Mouse (Mus musculus): ENCODE measurements at regions not wholly inside any gene's neighbourhood (a gene's known extent, or its start where the extent isn't known, plus 50 kb on each side); places are given as distances from the start of the nearest gene placed in this dataset.

GRCm38 (mm10) chrX:10770575-10770974, 55.8 kb downstream of the Mid1ip1 start:
- no peak for DNase-seq (ENCODE audit: low spot score)

DNA sequence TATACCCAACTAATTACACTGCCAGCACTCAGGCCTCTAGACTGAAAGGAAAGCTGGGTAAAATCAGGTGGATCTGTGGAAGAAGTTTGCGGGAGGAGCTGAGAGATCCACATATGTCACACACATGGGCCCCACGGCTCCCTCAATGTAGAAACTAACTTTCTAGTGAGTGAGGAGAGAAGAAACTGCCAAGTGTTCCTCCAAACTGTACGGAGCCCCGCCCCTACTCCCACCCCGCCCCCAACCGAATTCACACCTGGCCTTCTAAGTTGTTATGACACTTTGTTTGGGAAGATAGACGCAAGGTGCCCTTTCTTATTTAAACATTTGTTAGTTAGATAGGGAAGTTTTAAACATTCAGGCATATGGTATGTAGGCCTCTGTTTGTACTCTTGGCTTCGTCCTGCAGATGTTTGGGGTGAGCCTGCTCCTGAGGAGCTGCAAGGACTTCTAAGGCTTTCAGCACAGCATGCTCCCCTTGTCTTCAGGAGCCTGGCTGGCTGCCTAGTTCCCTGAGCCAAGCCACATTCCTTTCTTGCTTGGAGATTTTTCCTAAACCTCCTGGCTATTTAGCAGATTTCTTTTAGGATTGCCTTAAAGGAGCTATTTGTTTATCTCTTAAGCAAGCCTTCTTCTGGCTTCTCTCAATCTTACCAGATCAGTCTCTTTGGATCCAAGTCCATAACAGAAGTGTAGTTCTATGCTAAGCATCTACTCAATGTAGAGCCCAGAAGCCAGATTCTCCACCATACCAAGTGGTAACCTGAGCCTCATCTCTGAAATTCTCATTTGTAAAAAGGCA, 61.1 kb downstream of the Mid1ip1 start:
- no peak for DNase-seq (ENCODE audit: low spot score)

GRCm38 (mm10) chrX:10776516-10776818, 61.7 kb downstream of the Mid1ip1 start:
- DNase-seq (ENCODE audit: low spot score): no peak

- no peak for DNase-seq (ENCODE audit: low spot score)
Measured at GRCm38 (mm10) chrX:10778014-10778413, 63.2 kb downstream of the Mid1ip1 start.

GRCm38 (mm10) chrX:10786359-10786758, 71.5 kb downstream of the Mid1ip1 start:
- DNase-seq (ENCODE audit: low spot score): no peak

GRCm38 (mm10) chrX:10787057-10787456, 72.2 kb downstream of the Mid1ip1 start:
- no peak for DNase-seq (ENCODE audit: low spot score)

- no peak for DNase-seq (ENCODE audit: low spot score)
Measured at GRCm38 (mm10) chrX:10820313-10820920, 105.6 kb downstream of the Mid1ip1 start.

DNA sequence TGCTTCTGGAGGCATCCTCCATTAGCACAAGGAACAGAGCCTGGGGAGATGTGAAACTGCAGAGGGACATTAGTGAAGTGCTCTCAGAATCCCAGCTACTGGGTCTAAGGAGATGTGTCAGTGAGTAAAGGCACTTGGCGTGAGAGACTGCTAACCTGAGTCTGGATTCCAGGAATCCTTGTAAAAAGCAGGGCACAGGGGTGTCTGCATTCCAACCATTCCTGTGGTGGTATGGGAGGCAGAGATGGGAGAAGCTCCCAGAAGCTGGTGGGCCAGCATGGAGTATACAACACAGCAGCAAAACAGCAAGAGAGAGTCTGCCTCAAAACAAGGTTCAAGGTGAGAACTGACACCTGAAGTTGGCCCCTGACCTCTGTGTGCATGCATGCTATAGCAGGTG, 118.9 kb downstream of the Mid1ip1 start:
- no peak for DNase-seq (ENCODE audit: low spot score)

DNA sequence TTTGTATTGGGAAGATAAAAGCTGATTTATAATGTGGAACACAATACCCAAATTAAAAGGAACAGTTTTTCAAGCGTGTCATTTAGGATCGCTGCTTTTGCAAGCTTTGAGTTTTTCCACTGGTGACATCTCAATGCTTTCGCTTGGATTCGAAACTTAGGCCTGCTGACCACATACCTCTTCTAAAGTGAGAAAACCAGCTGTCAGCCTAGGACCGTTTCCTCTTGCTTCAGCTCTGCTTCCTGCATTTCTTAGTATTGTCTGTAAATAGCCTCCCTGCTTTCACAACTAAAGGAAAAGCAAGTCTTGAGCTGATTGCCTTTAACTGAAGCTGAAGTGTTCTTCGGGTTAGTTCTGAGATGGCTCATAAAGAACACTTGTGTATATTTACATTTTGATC, 142.3 kb downstream of the Mid1ip1 start:
- DNase-seq (ENCODE audit: low spot score): no peak

GRCm38 (mm10) chrX:10857668-10858067, 142.9 kb downstream of the Mid1ip1 start:
- no peak for DNase-seq (ENCODE audit: low spot score)

DNA sequence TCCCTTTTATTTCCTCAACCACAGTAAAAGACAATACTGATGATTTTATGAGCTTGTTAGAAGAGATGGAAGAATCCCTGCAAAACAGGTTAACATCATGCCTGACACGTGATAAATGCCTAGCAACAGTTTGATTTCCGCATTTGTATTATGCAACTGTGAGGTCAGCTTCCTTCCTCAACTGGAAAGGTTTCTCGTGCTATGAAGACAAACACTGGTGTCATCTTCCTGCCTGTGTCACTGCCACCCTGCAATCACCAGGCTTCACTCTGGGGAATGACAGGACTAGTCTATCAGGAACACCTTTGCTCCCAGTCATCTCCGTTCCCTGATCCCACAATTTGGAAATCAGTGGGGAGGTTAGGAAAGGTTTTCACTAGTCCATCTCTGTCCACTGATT, 156.8 kb downstream of the Mid1ip1 start:
- DNase-seq (ENCODE audit: low spot score): no peak

- peak; percentile 44 for DNase-seq (ENCODE audit: low spot score)
Measured at GRCm38 (mm10) chrX:10877856-10878255, 163.0 kb downstream of the Mid1ip1 start.

DNA sequence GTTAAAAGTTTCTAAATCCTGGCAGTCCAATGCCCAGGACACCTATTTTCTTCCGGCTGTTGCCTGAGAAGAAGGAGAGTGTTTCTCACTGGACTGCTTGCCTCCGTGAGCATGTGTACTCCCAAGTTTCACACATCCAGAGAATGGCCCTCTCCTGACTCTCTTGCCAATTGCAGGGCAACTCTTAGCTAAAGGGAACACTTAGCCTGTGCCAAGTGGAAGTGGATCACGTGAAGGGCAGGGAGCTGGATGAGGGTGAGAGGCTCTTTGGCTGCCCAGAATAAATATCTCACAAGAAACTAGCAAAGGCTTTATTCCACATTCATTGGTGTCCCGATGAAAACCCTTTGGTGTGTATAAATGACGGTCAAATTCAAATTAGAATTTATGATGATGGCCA, 164.1 kb downstream of the Mid1ip1 start:
- no peak for DNase-seq (ENCODE audit: low spot score)

- no peak for DNase-seq (ENCODE audit: low spot score)
Measured at GRCm38 (mm10) chrX:10883729-10884464, 169.1 kb downstream of the Mid1ip1 start.

DNA sequence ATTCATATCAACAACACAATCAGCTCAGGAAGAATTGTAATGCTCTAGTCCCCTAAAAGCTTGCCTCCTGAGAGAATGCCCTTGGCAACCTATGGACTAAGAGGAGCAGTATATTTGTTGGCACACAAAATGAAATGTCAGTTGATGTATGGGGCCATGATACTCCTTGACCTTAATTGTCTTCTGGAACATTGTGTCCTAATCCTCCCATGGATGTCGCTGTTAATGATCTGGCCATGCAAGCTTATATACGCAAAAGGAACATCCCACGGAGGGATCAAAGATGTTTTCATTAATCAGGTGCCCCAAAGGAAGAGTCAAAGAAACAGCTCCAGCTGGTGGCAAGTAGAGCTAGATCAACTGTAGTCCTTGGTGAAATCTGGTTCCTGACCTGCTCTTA, 178.0 kb downstream of the Mid1ip1 start:
- DNase-seq (ENCODE audit: low spot score): no peak

DNA sequence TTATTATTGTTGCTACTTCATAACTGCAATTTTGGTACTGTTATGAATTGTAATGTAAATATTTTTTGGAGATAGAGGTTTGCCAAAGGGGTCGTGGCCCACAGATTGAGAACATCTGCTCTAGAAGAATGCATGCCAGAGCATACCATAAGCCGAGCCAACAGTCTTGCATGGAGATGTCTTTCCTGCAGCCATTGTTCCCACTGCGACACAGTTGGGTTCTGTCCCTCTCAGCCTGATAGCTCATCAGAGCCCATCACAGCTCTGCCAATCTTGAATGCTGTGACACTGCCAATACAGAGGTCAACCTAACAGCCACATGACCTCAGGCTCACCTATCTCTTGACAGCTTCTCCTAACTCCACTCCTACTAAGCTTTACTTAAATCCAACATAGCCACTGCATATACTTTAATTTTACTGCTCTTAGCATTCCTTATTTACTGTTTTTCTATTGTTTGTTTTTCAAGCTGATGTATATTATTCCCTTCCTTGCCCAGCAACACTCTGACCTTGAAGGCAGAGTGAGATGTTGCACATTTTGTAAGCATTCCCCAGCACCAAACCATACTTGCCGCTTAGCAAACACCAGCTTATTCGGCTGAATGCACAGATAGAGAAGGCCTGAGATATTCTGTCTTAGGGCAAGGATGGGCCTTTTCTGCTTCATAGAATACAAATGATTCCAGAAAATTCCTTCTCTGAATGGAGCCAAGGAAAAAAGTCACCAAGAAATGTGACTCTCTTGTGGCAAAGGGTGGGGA, 181.6 kb downstream of the Mid1ip1 start:
- DNase-seq (ENCODE audit: low spot score): no peak

- DNase-seq (ENCODE audit: low spot score): no peak
Measured at GRCm38 (mm10) chrX:10902686-10903085, 187.9 kb downstream of the Mid1ip1 start.

DNA sequence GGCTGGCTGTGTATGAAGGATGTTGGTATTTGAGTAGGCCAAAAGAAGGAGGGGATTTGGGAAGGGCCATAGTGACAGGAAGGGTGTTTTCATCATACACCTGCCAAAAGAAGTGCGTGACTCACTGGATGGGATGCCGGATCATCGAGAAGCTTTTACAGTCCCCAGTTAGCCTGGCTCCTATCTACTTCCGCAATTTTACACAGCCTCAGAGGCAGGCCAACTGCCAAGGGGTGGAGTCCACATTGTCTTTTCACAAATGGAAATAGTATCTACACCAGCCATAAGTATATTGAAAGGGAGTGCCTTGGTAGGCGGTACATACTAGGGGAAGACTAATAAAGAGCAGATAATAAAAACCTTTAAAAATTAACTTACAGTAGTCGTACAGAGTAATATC, 189.3 kb downstream of the Mid1ip1 start:
- peak; percentile 20 for DNase-seq (ENCODE audit: low spot score)

DNA sequence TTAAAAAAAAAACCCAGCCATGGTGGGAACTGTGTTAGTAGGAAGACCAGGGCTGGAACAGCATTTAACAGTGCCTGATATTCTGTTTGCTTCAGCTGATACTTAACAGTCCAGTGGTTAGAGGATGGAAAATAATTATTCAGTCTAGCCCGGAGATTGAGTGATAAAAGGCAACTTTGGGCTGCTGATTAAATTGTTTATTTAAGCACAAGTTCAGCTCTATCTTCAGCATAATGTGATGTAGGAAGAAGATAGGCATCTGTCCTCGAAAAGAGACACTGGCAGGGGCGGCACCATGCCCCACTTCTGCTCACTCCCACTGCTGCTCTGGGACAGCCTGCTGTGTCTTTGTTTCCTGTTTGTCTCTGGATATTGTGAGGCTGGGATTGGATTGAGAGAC, 190.1 kb downstream of the Mid1ip1 start:
- DNase-seq (ENCODE audit: low spot score): peak; percentile 41

- DNase-seq (ENCODE audit: low spot score): no peak
Measured at GRCm38 (mm10) chrX:10911127-10912061, 196.6 kb downstream of the Mid1ip1 start.
